Mouse (Mus musculus) hindbrain, embryonic 16.5 days (tissue): ENCODE measurements around the gene Mtx1. TPM values are rescaled to one million over a fixed set of nuclear protein-coding genes. Genes with fewer than 3 reads are reported as not detected.

Experiments
- ATAC-seq: fragments of 200-750 bp; cut with Nextera tagmentation; 2 replicates; pipeline ENCODE4 v1.8.0; 2017; ENCODE audit warnings: moderate TSS enrichment, moderate library complexity
- H3K27ac ChIP-seq: fragments of 300-500 bp; sonication (generic); 2 replicates; pipeline ENCODE4 v1.5.1; 2014; ENCODE audit warnings: low read depth, mild to moderate bottlenecking, control low read depth, low read length, moderate library complexity
- H3K27me3 ChIP-seq: fragments of 300-500 bp; sonication (generic); replicated peaks from 2 replicates; pipeline ENCODE4 v1.6.1; 2014; ENCODE audit warnings: low read length; ENCODE audit not compliant: control insufficient read depth, insufficient read depth
- H3K36me3 ChIP-seq: fragments of 300-500 bp; sonication (generic); 2 replicates; pipeline ENCODE4 v1.6.1; 2014; ENCODE audit warnings: mild to moderate bottlenecking, low read length, moderate library complexity, mixed read lengths; ENCODE audit not compliant: control insufficient read depth, insufficient read depth
- H3K4me1 ChIP-seq: fragments of 300-500 bp; sonication (generic); 2 replicates; pipeline ENCODE4 v1.6.1; 2014; ENCODE audit warnings: low read depth, low read length; ENCODE audit not compliant: control insufficient read depth, insufficient read depth
- H3K4me2 ChIP-seq: fragments of 300-500 bp; sonication (generic); 2 replicates; pipeline ENCODE4 v1.6.1; 2014; ENCODE audit warnings: mild to moderate bottlenecking, low read length, control low read depth, moderate library complexity
- H3K4me3 ChIP-seq: fragments of 300-500 bp; sonication (generic); 2 replicates; pipeline ENCODE4 v1.5.1; 2014; ENCODE audit warnings: mild to moderate bottlenecking, low read length, control low read depth, moderate library complexity
- H3K9ac ChIP-seq: fragments of 300-500 bp; sonication (generic); 2 replicates; pipeline ENCODE4 v1.6.1; 2014; ENCODE audit warnings: low read depth, mild to moderate bottlenecking, control low read depth, low read length, moderate library complexity
- H3K9me3 ChIP-seq: fragments of 300-500 bp; sonication (generic); 2 replicates; pipeline ENCODE4 v1.6.1; 2014; ENCODE audit warnings: mild to moderate bottlenecking, low read length, moderate library complexity; ENCODE audit not compliant: control insufficient read depth
- WGBS: fragments of 180-500 bp; shearing (Covaris S2); extraction: QIAGEN DNeasy Blood & Tissue Kit; methylation state at CpG from one replicate; pipeline ENCODE4 v1.1.7; 2014; 5-methylcytosine and 5-hydroxymethylcytosine counted together
- polyA plus RNA-seq: library from polyadenylated mRNA; unstranded; fragments of >200 nt; fragmentation: Nextera tagmentation; extraction: Ambion mirVana; gene quantifications from 2 replicates; pipeline ENCODE4 v1.2.1, GENCODE M21; 2015

The Mtx1 gene
- polyA plus RNA-seq, 1 experiment from 2014 or later, result 166 TPM

DNA sequence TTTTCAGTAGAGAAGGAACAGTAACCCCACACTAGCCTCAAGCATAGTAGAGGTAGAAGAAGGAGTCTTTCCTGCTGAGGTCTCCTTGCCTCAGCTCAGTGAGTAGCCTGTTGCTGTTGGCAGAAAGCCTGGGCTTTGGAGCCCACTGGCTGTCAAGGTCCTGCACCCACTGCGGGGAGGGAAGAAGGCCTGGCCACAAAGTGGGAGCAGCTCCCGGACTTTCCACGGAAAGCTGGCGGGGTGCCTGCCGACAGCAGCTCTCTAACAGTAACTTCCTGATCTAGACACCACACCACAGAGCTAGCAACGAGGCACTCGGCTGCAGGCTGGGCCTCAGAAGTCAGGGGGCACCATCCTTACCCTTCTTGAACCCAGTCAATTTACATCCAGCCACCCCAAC lies 16.2 kb downstream of the Mtx1 start:
- Histone ChIP-seq H3K9me3 (no peaks in the 10 kb centered on the region), H3K4me1 (peaks cover 20% of the 10 kb centered on the region), H3K4me2 (no peak overlapping the region), H3K27ac (no peak overlapping the region), H3K27me3 (no peaks in the 10 kb centered on the region), H3K4me3 (no peak overlapping the region), H3K9ac (no peak overlapping the region), H3K36me3 (peaks cover 37% of the 10 kb centered on the region)
- WGBS, result 71% methylated on average over 7 of the region's 7 CpGs
- ATAC-seq, result no peak

DNA sequence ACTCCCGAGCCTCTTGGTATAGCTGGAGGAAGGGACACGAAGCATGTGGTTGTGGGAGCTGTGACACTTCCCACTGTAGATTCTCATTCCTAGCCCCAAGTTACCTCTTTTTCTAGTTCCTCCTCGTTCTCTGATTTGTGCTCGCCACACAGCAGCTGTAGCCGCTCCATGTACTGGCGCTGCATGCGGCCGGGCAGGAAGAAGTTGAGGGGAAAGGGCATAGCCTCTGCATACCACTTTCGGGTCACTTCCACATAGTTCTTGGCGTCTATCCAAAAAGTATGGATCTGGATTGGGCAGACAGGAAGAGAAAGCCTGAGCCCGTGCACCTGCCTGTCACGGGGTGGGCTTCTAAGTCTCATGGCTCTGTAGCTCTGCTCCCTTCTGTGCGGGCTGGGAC lies 16.7 kb downstream of the Mtx1 start:
- H3K9ac ChIP-seq, result no peak overlapping the region
- no peaks in the 10 kb centered on the region for H3K9me3 ChIP-seq
- H3K4me1 ChIP-seq, result peaks cover 14% of the 10 kb centered on the region
- H3K27me3 ChIP-seq, result no peaks in the 10 kb centered on the region
- H3K4me3 ChIP-seq, result no peak overlapping the region
- no peak overlapping the region for H3K4me2 ChIP-seq
- no peak for ATAC-seq
- peaks cover 38% of the 10 kb centered on the region for H3K36me3 ChIP-seq
- no peak overlapping the region for H3K27ac ChIP-seq
- WGBS, result 80% methylated on average over 13 of the region's 13 CpGs

DNA sequence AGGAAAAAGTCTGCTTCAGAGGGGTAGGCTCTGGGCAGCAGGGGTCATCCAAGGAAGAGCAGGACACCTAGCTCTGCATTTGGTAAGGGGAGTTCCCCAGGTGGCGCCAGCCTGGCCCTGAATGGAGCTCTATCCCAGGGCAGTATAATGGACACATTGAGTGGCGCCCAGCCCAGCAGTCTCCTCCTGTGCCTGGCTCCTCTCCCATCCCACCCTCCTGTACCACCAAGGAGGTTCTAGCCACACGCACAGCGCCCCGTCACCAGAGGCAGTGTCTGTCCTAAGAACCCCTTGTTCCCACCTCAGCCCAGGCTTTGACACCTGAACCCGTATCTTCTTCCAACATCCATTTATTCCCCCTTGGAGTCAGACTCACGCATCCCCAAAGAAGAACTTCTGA lies 17.2 kb downstream of the Mtx1 start:
- H3K4me1 ChIP-seq, result peaks cover 10% of the 10 kb centered on the region
- H3K4me3 ChIP-seq, result no peak overlapping the region
- no peaks in the 10 kb centered on the region for H3K27me3 ChIP-seq
- H3K9ac ChIP-seq, result no peak overlapping the region
- H3K27ac ChIP-seq, result no peak overlapping the region
- 92% methylated on average over 7 of the region's 7 CpGs for WGBS
- no peaks in the 10 kb centered on the region for H3K9me3 ChIP-seq
- H3K4me2 ChIP-seq, result no peak overlapping the region
- peaks cover 38% of the 10 kb centered on the region for H3K36me3 ChIP-seq
- no peak for ATAC-seq

DNA sequence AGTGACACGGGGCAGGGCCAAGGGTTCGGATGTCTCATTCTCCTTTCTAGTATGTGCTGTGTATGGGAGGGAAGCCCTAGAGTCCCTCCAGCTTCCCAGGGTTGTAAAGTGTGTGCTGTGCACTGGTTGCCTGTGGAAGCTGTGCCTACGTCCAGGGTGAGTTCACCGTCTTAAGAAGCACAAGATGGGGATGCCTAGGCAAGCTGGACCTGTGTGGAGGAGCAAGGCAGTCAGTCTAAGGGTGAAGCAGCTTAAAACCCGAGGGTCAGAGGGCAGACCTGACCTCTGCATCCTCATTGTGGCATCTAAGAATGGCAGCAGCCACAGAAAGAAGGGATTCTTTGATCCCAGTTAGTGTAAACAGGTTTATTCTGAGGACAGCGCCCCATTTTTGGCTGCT lies 18.2 kb downstream of the Mtx1 start:
- Histone ChIP-seq H3K4me2 (no peak overlapping the region), H3K4me1 (peaks cover 9% of the 10 kb centered on the region), H3K9ac (no peak overlapping the region), H3K4me3 (no peak overlapping the region), H3K27me3 (no peaks in the 10 kb centered on the region), H3K27ac (no peak overlapping the region), H3K9me3 (no peaks in the 10 kb centered on the region), H3K36me3 (peaks cover 38% of the 10 kb centered on the region)
- ATAC-seq, result no peak
- WGBS, result 89% methylated on average over 6 of the region's 6 CpGs

DNA sequence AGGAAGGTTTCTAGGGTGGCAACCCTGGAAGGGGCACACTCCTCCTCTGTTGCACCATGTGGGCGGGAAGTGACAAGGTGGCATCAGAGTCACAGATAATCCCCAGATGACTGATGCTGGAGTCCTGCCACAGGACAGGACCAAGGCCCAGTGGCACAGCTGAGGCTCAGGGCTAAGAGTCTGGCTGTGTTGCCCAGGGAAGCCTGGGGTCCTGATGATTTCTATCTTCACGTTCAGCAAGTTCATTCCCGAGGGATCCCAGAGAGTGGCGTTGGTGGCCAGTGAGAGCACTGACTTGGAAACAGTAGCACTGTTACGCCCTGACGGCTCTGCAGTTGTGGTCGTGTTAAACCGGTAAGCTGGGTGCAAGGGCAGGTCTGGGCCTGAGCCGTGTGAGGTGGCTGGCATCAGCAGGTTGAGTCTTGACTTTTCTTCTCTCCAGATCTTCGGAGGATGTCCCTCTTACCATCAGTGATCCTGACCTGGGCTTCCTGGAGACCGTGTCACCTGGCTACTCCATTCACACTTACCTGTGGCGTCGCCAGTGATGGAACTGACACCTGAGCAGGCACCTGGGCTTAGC lies 18.7 kb downstream of the Mtx1 start:
- Histone ChIP-seq H3K4me1 (peaks cover 12% of the 10 kb centered on the region), H3K9ac (no peak overlapping the region), H3K36me3 (peaks cover 38% of the 10 kb centered on the region)

GRCm38 (mm10) chr3:89206695-89207094 lies 20.2 kb downstream of the Mtx1 start:
- WGBS, result 96% methylated on average over 2 of the region's 2 CpGs
- H3K36me3 ChIP-seq, result peaks cover 38% of the 10 kb centered on the region
- no peak for ATAC-seq

More for the DNA sequence above, 18.7 kb downstream of the Mtx1 start:
- no peak overlapping the region for H3K4me3 ChIP-seq
- H3K27ac ChIP-seq, result no peak overlapping the region
- WGBS, result 89% methylated on average over 13 of the region's 13 CpGs
- no peaks in the 10 kb centered on the region for H3K9me3 ChIP-seq
- H3K4me2 ChIP-seq, result no peak overlapping the region
- no peaks in the 10 kb centered on the region for H3K27me3 ChIP-seq
- ATAC-seq, result no peak

DNA sequence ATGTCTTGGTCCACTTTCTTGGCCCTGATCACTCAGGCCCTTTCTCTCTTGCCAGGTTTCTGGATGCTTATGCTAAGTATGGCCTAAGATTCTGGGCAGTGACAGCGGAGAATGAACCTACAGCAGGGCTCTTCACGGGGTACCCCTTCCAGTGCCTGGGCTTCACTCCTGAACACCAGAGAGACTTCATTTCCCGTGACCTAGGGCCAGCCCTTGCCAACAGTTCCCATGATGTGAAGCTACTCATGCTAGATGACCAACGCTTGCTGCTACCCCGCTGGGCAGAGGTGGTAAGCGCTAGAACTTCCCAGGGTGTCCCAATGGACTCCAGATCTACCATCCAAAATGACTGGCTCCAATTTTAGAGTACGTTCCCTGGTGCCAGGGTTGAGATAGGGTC lies 20.8 kb downstream of the Mtx1 start:
- no peak for ATAC-seq
- peaks cover 38% of the 10 kb centered on the region for H3K36me3 ChIP-seq
- WGBS, result 97% methylated on average over 7 of the region's 7 CpGs

More at GRCm38 (mm10) chr3:89206695-89207094, 20.2 kb downstream of the Mtx1 start:
- H3K27me3 ChIP-seq, result no peaks in the 10 kb centered on the region
- no peak overlapping the region for H3K4me3 ChIP-seq
- no peak overlapping the region for H3K4me2 ChIP-seq
- no peak overlapping the region for H3K9ac ChIP-seq
- peaks cover 5% of the 10 kb centered on the region for H3K4me1 ChIP-seq
- H3K9me3 ChIP-seq, result no peaks in the 10 kb centered on the region
- H3K27ac ChIP-seq, result no peak overlapping the region

DNA sequence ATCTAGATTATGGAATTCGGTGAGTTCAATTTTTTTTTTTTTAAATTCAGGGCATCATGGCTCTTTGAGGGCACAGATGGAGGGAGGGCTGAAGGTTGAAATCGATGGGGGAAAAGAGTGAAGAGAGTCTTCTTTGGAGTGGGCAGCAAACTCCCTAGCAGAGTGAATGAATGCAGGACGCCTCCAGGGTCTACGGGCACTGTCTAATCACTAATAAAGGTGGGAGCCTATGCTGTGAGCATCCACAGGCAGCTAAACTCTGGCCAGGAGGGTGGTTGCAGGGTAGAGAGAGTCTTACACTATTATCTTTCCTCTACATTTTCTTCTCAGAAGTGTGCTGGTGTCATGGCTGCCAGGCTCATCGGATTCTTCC lies 23.8 kb downstream of the Mtx1 start:
- Histone ChIP-seq H3K4me3 (peak overlapping the region; percentile 59), H3K27me3 (no peaks in the 10 kb centered on the region), H3K36me3 (peaks cover 20% of the 10 kb centered on the region), H3K9me3 (no peaks in the 10 kb centered on the region), H3K4me2 (peak overlapping the region; percentile 87), H3K4me1 (peaks cover 5% of the 10 kb centered on the region), H3K9ac (peak overlapping the region; percentile 67), H3K27ac (peak overlapping the region; percentile 3; the same call in 1 of the 2 replicates)
- ATAC-seq, result peak; percentile 28
- WGBS, result 36% methylated on average over 5 of the region's 5 CpGs

More for the DNA sequence above, 20.8 kb downstream of the Mtx1 start:
- H3K4me3 ChIP-seq, result no peak overlapping the region
- no peak overlapping the region for H3K27ac ChIP-seq
- H3K4me2 ChIP-seq, result no peak overlapping the region
- H3K4me1 ChIP-seq, result peaks cover 5% of the 10 kb centered on the region
- no peaks in the 10 kb centered on the region for H3K9me3 ChIP-seq
- no peak overlapping the region for H3K9ac ChIP-seq
- H3K27me3 ChIP-seq, result no peaks in the 10 kb centered on the region

GRCm38 (mm10) chr3:89202253-89203141 lies 24.4 kb downstream of the Mtx1 start, which contains the start of gene Gba:
TSS of gene Gba (plus strand) at chr3:89202928.
- 25% methylated on average over 13 of the region's 13 CpGs for WGBS
- Histone ChIP-seq H3K4me2 (peak within 1 kb of the TSS; percentile 87), H3K4me3 (peak within 1 kb of the TSS; percentile 59), H3K9ac (peak within 1 kb of the TSS; percentile 67), H3K9me3 (no peaks in the 10 kb centered on the region), H3K4me1 (peaks cover 5% of the 10 kb centered on the region), H3K36me3 (peaks cover 13% of the 10 kb centered on the region; the same call in 1 of the 2 replicates), H3K27me3 (no peaks in the 10 kb centered on the region), H3K27ac (peak within 1 kb of the TSS; percentile 10; the same call in 1 of the 2 replicates)
- ATAC-seq, result peak; percentile 89
